8 mouse cellular contexts compared by ENCODE assay signal in genomic region chr10:80116927-80117691, GRCm38 (mm10). TPM values are rescaled to one million over a fixed set of nuclear protein-coding genes. Genes with fewer than 3 reads are reported as not detected.
A peak's percentile ranks its signal among the peaks of the same experiment; 100 is the strongest.
DNase-seq lines count a peak whose midpoint lies in the region; ATAC-seq and TF ChIP-seq lines count a peak whose summit lies in the region.

No protein-coding gene starts in this region.

- no peak for ATAC-seq in hindbrain, embryonic 14.5 days (ENCODE audit: low FRiP score)
- ATAC-seq in liver, embryonic 16.5 days (ENCODE audit: low read depth), result no peak

- peak overlapping the region; percentile 87 for H3K4me3 ChIP-seq in hindbrain, embryonic 14.5 days (replicated peaks; ENCODE audit: low read length)
- H3K4me3 ChIP-seq in liver, embryonic 16.5 days (ENCODE audit: low read depth, low read length), result peak overlapping the region; percentile 98
- H3K4me3 ChIP-seq in olfactory bulb, adult 2 months (ENCODE audit: insufficient read depth, low read depth, low read length), result peak overlapping the region; percentile 74

- peak overlapping the region; percentile 84 for H3K4me2 ChIP-seq in hindbrain, embryonic 14.5 days (replicated peaks)
- H3K4me2 ChIP-seq in liver, embryonic 16.5 days (ENCODE audit: low read depth, low read length), result peak overlapping the region; percentile 80

- no peaks in the 10 kb centered on the region for H3K27me3 ChIP-seq in hindbrain, embryonic 14.5 days (ENCODE audit: control insufficient read depth, insufficient read depth, low read length)
- no peaks in the 10 kb centered on the region for H3K27me3 ChIP-seq in liver, embryonic 16.5 days (ENCODE audit: control insufficient read depth, insufficient read depth, low read depth, low read length)

- 0 out of 2 replicates have a peak overlapping the region, but pooled peaks have one; percentile 20 for H3K27ac ChIP-seq in hindbrain, embryonic 14.5 days
- H3K27ac ChIP-seq in liver, embryonic 16.5 days (ENCODE audit: low read length), result peak overlapping the region; percentile 96
- H3K27ac ChIP-seq in olfactory bulb, adult 2 months (ENCODE audit: insufficient read depth, low read depth, low read length), result no peak overlapping the region

- no peaks in the 10 kb centered on the region for H3K9me3 ChIP-seq in hindbrain, embryonic 14.5 days (ENCODE audit: control insufficient read depth, low read length)
- H3K9me3 ChIP-seq in liver, embryonic 16.5 days (replicated peaks; ENCODE audit: control insufficient read depth, low read length), result no peaks in the 10 kb centered on the region

- TF ChIP-seq POLR2A in brain, embryonic 14.5 days (IDR thresholded peaks at IDR 0.05; ENCODE audit: borderline replicate concordance, extremely low read depth, insufficient read depth, insufficient read length, poor library complexity, severe bottlenecking), result no peak
- no peak for TF ChIP-seq POLR2A in olfactory bulb, adult 2 months (IDR thresholded peaks at IDR 0.05; ENCODE audit: insufficient read depth, low read depth, low read length)

- no peak for TF ChIP-seq CTCF in brain, embryonic 14.5 days (IDR thresholded peaks at IDR 0.05; ENCODE audit: borderline replicate concordance, extremely low read depth, insufficient read depth, insufficient read length)
- no peak for TF ChIP-seq CTCF in olfactory bulb, adult 2 months (IDR thresholded peaks at IDR 0.05; ENCODE audit: insufficient read depth, low read depth, low read length)

- peak; percentile 35 for DNase-seq in embryo, embryonic 10.5 days (ENCODE audit: low spot score)
- DNase-seq in embryo, embryonic 10 days (ENCODE audit: low spot score), result no peak
- peak; percentile 38 for DNase-seq in brain, embryonic 14.5 days (ENCODE audit: low read depth)
- peak; percentile 81 for DNase-seq in gastrocnemius, adult 18-20 months (ENCODE audit: low spot score)
- DNase-seq in hindbrain, embryonic 14.5 days (ENCODE audit: low spot score), result no peak
- DNase-seq in right cerebral cortex, postnatal 36 days (ENCODE audit: low spot score in 2 of 2), result no peak

- WGBS in hindbrain, embryonic 14.5 days, result 4% methylated on average over 30 of the region's 30 CpGs
- 0% methylated on average over 30 of the region's 30 CpGs for WGBS in liver, embryonic 16.5 days (ENCODE audit: insufficient replicate concordance)
- WGBS in olfactory bulb, adult 2 months, result 4% methylated on average over 30 of the region's 30 CpGs

- H3K36me3 ChIP-seq in hindbrain, embryonic 14.5 days (replicated peaks; ENCODE audit: control insufficient read depth, insufficient read depth), result peaks cover 18% of the 10 kb centered on the region
- peaks cover 33% of the 10 kb centered on the region for H3K36me3 ChIP-seq in liver, embryonic 16.5 days (ENCODE audit: control insufficient read depth, insufficient read depth)

- H3K9ac ChIP-seq in hindbrain, embryonic 14.5 days, result peak overlapping the region; percentile 92
- H3K9ac ChIP-seq in liver, embryonic 16.5 days (ENCODE audit: low read depth, low read length), result peak overlapping the region; percentile 98

- H3K4me1 ChIP-seq in hindbrain, embryonic 14.5 days (replicated peaks; ENCODE audit: control insufficient read depth, insufficient read depth, low read length), result peaks cover 30% of the 10 kb centered on the region
- H3K4me1 ChIP-seq in liver, embryonic 16.5 days (ENCODE audit: control insufficient read depth, low read depth, low read length), result peaks cover 65% of the 10 kb centered on the region
- peaks cover 33% of the 10 kb centered on the region for H3K4me1 ChIP-seq in olfactory bulb, adult 2 months (ENCODE audit: control insufficient read depth, insufficient read depth, low read length)

RNA-seq across cellular contexts. Expression of gene Stk11, which starts 1.5 kb away (rescaled TPM):
- polyA plus RNA-seq in brain, embryonic 14.5 days (2012; rRNA removed), result 112 and 127 TPM in 2 replicates
- 100 to 1,000 TPM; 145 to 148 TPM for total RNA-seq in gastrocnemius, adult 18-20 months (2021)
- 20.2 and 24.6 TPM in 2 replicates for polyA plus RNA-seq in hindbrain, embryonic 14.5 days (2014; fragmentation: Nextera tagmentation; extraction: Ambion mirVana)
- polyA plus RNA-seq in liver, embryonic 16.5 days (2015; fragmentation: Nextera tagmentation; extraction: Ambion mirVana), result 13.2 and 14.4 TPM in 2 replicates
- not detected in 2 replicates for polyA plus RNA-seq in olfactory bulb, adult 2 months (2012; ENCODE audit: insufficient read depth, insufficient read length, low replicate concordance, missing spikeins)

RNA-seq across cellular contexts. Expression of gene Sbno2, which starts 11.7 kb away (rescaled TPM):
- 30.2 and 31.1 TPM in 2 replicates for polyA plus RNA-seq in brain, embryonic 14.5 days (2012; rRNA removed)
- 1 to 10 TPM; 5.4 to 5.9 TPM for total RNA-seq in gastrocnemius, adult 18-20 months (2021)
- 12.3 and 12.6 TPM in 2 replicates for polyA plus RNA-seq in hindbrain, embryonic 14.5 days (2014; fragmentation: Nextera tagmentation; extraction: Ambion mirVana)
- 10.3 and 11.8 TPM in 2 replicates for polyA plus RNA-seq in liver, embryonic 16.5 days (2015; fragmentation: Nextera tagmentation; extraction: Ambion mirVana)
- polyA plus RNA-seq in olfactory bulb, adult 2 months (2012; ENCODE audit: insufficient read depth, insufficient read length, low replicate concordance, missing spikeins), result not detected in 2 replicates

RNA-seq across cellular contexts. Expression of gene Atp5d, which starts 21.3 kb away (rescaled TPM):
- 445 and 501 TPM in 2 replicates for polyA plus RNA-seq in brain, embryonic 14.5 days (2012; rRNA removed)
- 100 to 1,000 TPM; 573 to 611 TPM for total RNA-seq in gastrocnemius, adult 18-20 months (2021)
- polyA plus RNA-seq in hindbrain, embryonic 14.5 days (2014; fragmentation: Nextera tagmentation; extraction: Ambion mirVana), result 469 and 505 TPM in 2 replicates
- polyA plus RNA-seq in liver, embryonic 16.5 days (2015; fragmentation: Nextera tagmentation; extraction: Ambion mirVana), result 288 and 309 TPM in 2 replicates
- polyA plus RNA-seq in olfactory bulb, adult 2 months (2012; ENCODE audit: insufficient read depth, insufficient read length, low replicate concordance, missing spikeins), result not detected in 2 replicates

RNA-seq across cellular contexts. Expression of gene Cbarp, which starts 23.5 kb away (rescaled TPM):
- 152 and 242 TPM in 2 replicates for polyA plus RNA-seq in brain, embryonic 14.5 days (2012; rRNA removed)
- total RNA-seq in gastrocnemius, adult 18-20 months (2021), result 1 to 10 TPM; 1.6 to 1.9 TPM
- polyA plus RNA-seq in hindbrain, embryonic 14.5 days (2014; fragmentation: Nextera tagmentation; extraction: Ambion mirVana), result 93.4 and 96.4 TPM in 2 replicates
- polyA plus RNA-seq in liver, embryonic 16.5 days (2015; fragmentation: Nextera tagmentation; extraction: Ambion mirVana), result 0.44 and 0.65 TPM in 2 replicates
- not detected in 2 replicates for polyA plus RNA-seq in olfactory bulb, adult 2 months (2012; ENCODE audit: insufficient read depth, insufficient read length, low replicate concordance, missing spikeins)

RNA-seq across cellular contexts. Expression of gene Midn, which starts 31.0 kb away (rescaled TPM):
- 177 and 213 TPM in 2 replicates for polyA plus RNA-seq in brain, embryonic 14.5 days (2012; rRNA removed)
- total RNA-seq in gastrocnemius, adult 18-20 months (2021), result 10 to 100 TPM; 40.6 to 47.9 TPM
- polyA plus RNA-seq in hindbrain, embryonic 14.5 days (2014; fragmentation: Nextera tagmentation; extraction: Ambion mirVana), result 44.1 and 54.4 TPM in 2 replicates
- 2.3 and 2.6 TPM in 2 replicates for polyA plus RNA-seq in liver, embryonic 16.5 days (2015; fragmentation: Nextera tagmentation; extraction: Ambion mirVana)
- polyA plus RNA-seq in olfactory bulb, adult 2 months (2012; ENCODE audit: insufficient read depth, insufficient read length, low replicate concordance, missing spikeins), result 128 TPM in 1 of 2 replicates, not detected in the other

Comparison
In these comparisons a context has a peak if more than half of its experiments do, and no peak if none do; other contexts are left out.
1. DNase-seq: peak in embryo, embryonic 10.5 days (single experiment), brain, embryonic 14.5 days (single experiment) and gastrocnemius, adult 18-20 months (single experiment); none in embryo, embryonic 10 days (single experiment), hindbrain, embryonic 14.5 days (single experiment) and right cerebral cortex, postnatal 36 days (0 of 2).
2. Peak in every context shown above with its lines, with median percentiles within 50 percentile points of each other: H3K4me3 ChIP-seq.